In the genomic region with DNA sequence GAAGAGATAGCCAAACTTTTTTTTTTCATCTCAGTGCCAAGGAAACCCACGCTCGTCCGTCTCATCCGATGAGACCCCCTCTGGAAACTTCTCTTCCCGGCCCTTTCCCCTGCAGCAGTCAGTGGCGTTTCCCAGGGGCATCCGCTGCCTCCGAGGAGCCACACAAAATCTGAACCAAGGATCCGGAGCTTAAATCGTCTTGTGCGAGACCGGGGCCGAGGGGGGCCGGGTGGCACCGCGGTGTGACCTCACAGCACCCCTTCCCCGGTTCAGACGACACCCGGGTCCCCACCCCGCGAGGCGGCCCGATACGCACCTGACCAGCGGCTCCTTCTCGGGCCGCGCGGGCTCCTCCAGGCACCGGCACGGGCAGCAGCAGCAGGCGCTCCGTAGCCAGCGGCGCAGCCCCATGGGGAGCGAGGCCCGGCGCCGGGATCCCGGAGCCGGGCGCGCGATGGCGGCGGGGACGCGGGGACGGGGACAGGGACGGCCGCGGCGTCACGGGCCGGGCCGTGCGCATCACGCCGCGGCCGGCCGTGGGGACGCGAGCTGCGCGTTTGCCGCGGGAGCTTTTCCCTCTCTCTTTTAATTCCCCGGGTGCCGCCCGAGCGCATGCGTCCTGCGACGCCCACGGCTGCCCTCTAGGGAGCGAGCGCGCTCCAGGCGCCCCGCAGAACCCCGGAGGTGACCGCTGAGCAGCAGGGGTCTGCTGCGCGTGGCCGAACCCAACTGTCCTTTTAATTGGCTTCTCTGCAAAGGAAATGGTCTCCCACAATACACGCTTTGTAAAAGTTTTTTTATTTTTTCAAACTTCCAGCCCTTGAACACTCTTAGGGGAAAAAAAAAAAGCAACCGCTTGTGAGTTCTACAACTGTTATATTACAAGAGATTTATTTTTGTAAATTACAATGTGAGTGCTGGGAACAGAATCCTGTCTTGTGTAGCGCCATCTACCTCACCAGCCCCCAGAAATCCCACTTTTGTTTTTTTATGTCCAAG, we compare ENCODE assay signal across 8 mouse cellular contexts. TPM values are rescaled to one million over a fixed set of nuclear protein-coding genes. Genes with fewer than 3 reads are reported as not detected.
DNase-seq lines count a peak whose midpoint lies in the region; ATAC-seq and TF ChIP-seq lines count a peak whose summit lies in the region.

A gene (minus strand): TSS at position 607 of the 999 bp plus-strand sequence.

- TF ChIP-seq EP300 in lung, postnatal 0 days (IDR thresholded peaks at IDR 0.05), result no peak

- H3K4me1 ChIP-seq in forebrain, embryonic 13.5 days, result peaks cover 11% of the 10 kb centered on the region; the same call in 1 of the 2 replicates
- no peaks in the 10 kb centered on the region for H3K4me1 ChIP-seq in lung, postnatal 0 days (ENCODE audit: insufficient read depth, low read depth, low read length)

- peak; percentile 46; the same call in 1 of the 2 replicates for TF ChIP-seq POLR2A in brain, embryonic 14.5 days (IDR thresholded peaks at IDR 0.05; ENCODE audit: borderline replicate concordance, extremely low read depth, insufficient read depth, insufficient read length, poor library complexity, severe bottlenecking)

- no peaks in the 10 kb centered on the region for H3K9me3 ChIP-seq in forebrain, embryonic 13.5 days (replicated peaks)
- H3K9me3 ChIP-seq in lung, postnatal 0 days (ENCODE audit: low read length), result no peaks in the 10 kb centered on the region

- DNase-seq in brain, embryonic 14.5 days (ENCODE audit: low read depth), result peak; percentile 76
- peak; percentile 78 for DNase-seq in heart, postnatal 14 days
- DNase-seq in large intestine, adult 2 months (ENCODE audit: low read depth, low spot score), result no peak
- peak; percentile 74 for DNase-seq in lung, postnatal 0 days (ENCODE audit: low spot score)
- DNase-seq in ovary, postnatal 14 days (ENCODE audit: low spot score), result peak; percentile 51
- DNase-seq in urinary bladder, adult 2 months (ENCODE audit: low spot score), result peak; percentile 61

- peak; percentile 30; the same call in 1 of the 2 replicates for TF ChIP-seq CTCF in brain, embryonic 14.5 days (IDR thresholded peaks at IDR 0.05; ENCODE audit: borderline replicate concordance, extremely low read depth, insufficient read depth, insufficient read length)
- peak; percentile 69 for TF ChIP-seq CTCF in lung, postnatal 0 days (IDR thresholded peaks at IDR 0.05)

- under 1% methylated on average over 64 of the region's 89 CpGs for WGBS in forebrain, embryonic 13.5 days
- 1% methylated on average over 86 of the region's 89 CpGs for WGBS in large intestine, adult 2 months
- WGBS in lung, postnatal 0 days, result 4% methylated on average over 62 of the region's 89 CpGs

- peak; percentile 43 for ATAC-seq in CD4-positive, CD25-positive, alpha-beta regulatory T cell, adult 4 months
- peak; percentile 85 for ATAC-seq in forebrain, embryonic 13.5 days
- peak; percentile 83 for ATAC-seq in lung, postnatal 0 days

- peak within 1 kb of the TSS; percentile 82 for H3K9ac ChIP-seq in forebrain, embryonic 13.5 days
- H3K9ac ChIP-seq in lung, postnatal 0 days (replicated peaks; ENCODE audit: low read depth), result peak within 1 kb of the TSS; percentile 29; the same call in 1 of the 2 replicates

- no peaks in the 10 kb centered on the region for H3K36me3 ChIP-seq in forebrain, embryonic 13.5 days (ENCODE audit: poor library complexity, severe bottlenecking)
- H3K36me3 ChIP-seq in lung, postnatal 0 days (ENCODE audit: insufficient read depth, low read length), result no peaks in the 10 kb centered on the region

- peaks cover 8% of the 10 kb centered on the region for H3K27me3 ChIP-seq in forebrain, embryonic 13.5 days
- H3K27me3 ChIP-seq in lung, postnatal 0 days (replicated peaks; ENCODE audit: insufficient read depth, low read length), result 0 out of 2 replicates have a peak, but pooled peaks cover 5% of the 10 kb centered on the region

- no peak within 1 kb of the TSS for H3K27ac ChIP-seq in forebrain, embryonic 13.5 days
- no peak within 1 kb of the TSS for H3K27ac ChIP-seq in lung, postnatal 0 days (ENCODE audit: low read length)

- peak within 1 kb of the TSS; percentile 76 for H3K4me3 ChIP-seq in forebrain, embryonic 13.5 days
- peak within 1 kb of the TSS; percentile 63 for H3K4me3 ChIP-seq in lung, postnatal 0 days (ENCODE audit: low read depth, low read length)

- peak within 1 kb of the TSS; percentile 97 for H3K4me2 ChIP-seq in forebrain, embryonic 13.5 days
- peak within 1 kb of the TSS; percentile 99 for H3K4me2 ChIP-seq in lung, postnatal 0 days (replicated peaks; ENCODE audit: low read depth, low read length)

- intact Hi-C loops in heart, postnatal 14 days (cut with DNase I), result no loop called here

RNA-seq across cellular contexts. Expression of the gene that starts here (rescaled TPM):
- under 1 TPM in 1 of 2 experiments, not detected in 1; 0.13 TPM for polyA plus RNA-seq in CD4-positive, CD25-positive, alpha-beta regulatory T cell, adult 4 months (2017; shearing (Covaris generic))
- 0.61 and 0.79 TPM in 2 replicates for polyA plus RNA-seq in brain, embryonic 14.5 days (2012; rRNA removed)
- polyA plus RNA-seq in forebrain, embryonic 13.5 days (2015; fragmentation: Nextera tagmentation; extraction: Ambion mirVana), result 1.3 and 1.5 TPM in 2 replicates
- total RNA-seq in heart, postnatal 14 days (2021), result 10 to 100 TPM; 23.7 to 26.0 TPM
- polyA plus RNA-seq in large intestine, adult 2 months (2012; rRNA removed), result 11.3 and 11.9 TPM in 2 replicates
- polyA plus RNA-seq in lung, postnatal 0 days (2015; fragmentation: Nextera tagmentation; extraction: Ambion mirVana), result 0.57 and 0.98 TPM in 2 replicates
- polyA plus RNA-seq in urinary bladder, adult 2 months (2012; rRNA removed), result 23.3 and 30.0 TPM in 2 replicates

Comparison
In these comparisons a context has a peak if more than half of its experiments do, and no peak if none do; other contexts are left out.
1. Peak in ATAC-seq in CD4-positive, CD25-positive, alpha-beta regulatory T cell, adult 4 months; RNA of the gene not detected or under 1 TPM.
2. Peak in DNase-seq in brain, embryonic 14.5 days; RNA of the gene not detected or under 1 TPM.
3. Peak in DNase-seq, ATAC-seq, H3K4me3 ChIP-seq, H3K9ac ChIP-seq and H3K4me2 ChIP-seq in lung, postnatal 0 days; RNA of the gene not detected or under 1 TPM.